Mouse (Mus musculus) liver, postnatal 0 days (tissue): ENCODE measurements around the gene Ttll11. TPM values are rescaled to one million over a fixed set of nuclear protein-coding genes. Genes with fewer than 3 reads are reported as not detected.

ENCODE experiments used
- ATAC-seq: fragments of 200-750 bp; cut with Nextera tagmentation; 2 replicates; pipeline ENCODE4 v1.8.0; 2017; ENCODE audit warnings: mild to moderate bottlenecking, moderate library complexity
- DNase-seq: peaks from one replicate; pipeline ENCODE4 v3.0.0-alpha.2; 2016
- H3K27ac ChIP-seq: fragments of 300-500 bp; sonication (generic); 2 replicates; pipeline ENCODE4 v1.5.1; 2014; ENCODE audit warnings: antibody characterized with exemption, moderate library complexity, mild to moderate bottlenecking, low read depth
- H3K27me3 ChIP-seq: fragments of 300-500 bp; sonication (generic); 2 replicates; pipeline ENCODE4 v1.6.1; 2014; ENCODE audit warnings: low read length, control low read depth, mixed read lengths; ENCODE audit not compliant: insufficient read depth
- H3K36me3 ChIP-seq: fragments of 300-500 bp; sonication (generic); replicated peaks from 2 replicates; pipeline ENCODE4 v1.6.1; 2014; ENCODE audit warnings: mild to moderate bottlenecking, control low read depth, low read length, moderate library complexity, mixed read lengths; ENCODE audit not compliant: insufficient read depth
- H3K4me1 ChIP-seq: fragments of 300-500 bp; sonication (generic); 2 replicates; pipeline ENCODE4 v1.6.1; 2014; ENCODE audit warnings: antibody characterized with exemption, mild to moderate bottlenecking, control low read depth; ENCODE audit not compliant: insufficient read depth
- H3K4me2 ChIP-seq: fragments of 300-500 bp; sonication (generic); 2 replicates; pipeline ENCODE4 v1.6.1; 2014; ENCODE audit warnings: low read depth, mild to moderate bottlenecking, low read length, moderate library complexity, mixed read lengths
- H3K4me3 ChIP-seq: fragments of 300-500 bp; sonication (generic); 2 replicates; pipeline ENCODE4 v1.5.1; 2014; ENCODE audit warnings: low read depth, low read length
- H3K9ac ChIP-seq: fragments of 300-500 bp; sonication (generic); replicated peaks from 2 replicates; pipeline ENCODE4 v1.6.1; 2014; ENCODE audit warnings: mild to moderate bottlenecking, moderate library complexity
- H3K9me3 ChIP-seq: fragments of 300-500 bp; sonication (generic); 2 replicates; pipeline ENCODE4 v1.6.1; 2016; ENCODE audit warnings: mild to moderate bottlenecking, control low read depth, low read length, mixed read lengths
- CTCF ChIP-seq: sonication (generic); IDR thresholded peaks from 2 replicates; pipeline ENCODE4 v1.5.1; 2016; ENCODE audit warnings: antibody characterized with exemption, low read depth
- EP300 ChIP-seq: IDR thresholded peaks from 2 replicates; pipeline ENCODE4 v1.6.1; 2016; ENCODE audit warnings: antibody characterized with exemption, low read depth, mild to moderate bottlenecking
- WGBS: fragments of 180-500 bp; shearing (Covaris S2); extraction: QIAGEN DNeasy Blood & Tissue Kit; methylation state at CpG from one replicate; pipeline ENCODE4 v1.1.7; 2014; ENCODE audit not compliant: insufficient replicate concordance; 5-methylcytosine and 5-hydroxymethylcytosine counted together
- polyA plus RNA-seq: library from polyadenylated mRNA; unstranded; fragments of >200 nt; fragmentation: Nextera tagmentation; extraction: Ambion mirVana; gene quantifications from 2 replicates; pipeline ENCODE4 v1.2.1, GENCODE M21; 2015

The Ttll11 gene
- polyA plus RNA-seq, 1 experiment from 2014 or later: 1.1 TPM

DNA sequence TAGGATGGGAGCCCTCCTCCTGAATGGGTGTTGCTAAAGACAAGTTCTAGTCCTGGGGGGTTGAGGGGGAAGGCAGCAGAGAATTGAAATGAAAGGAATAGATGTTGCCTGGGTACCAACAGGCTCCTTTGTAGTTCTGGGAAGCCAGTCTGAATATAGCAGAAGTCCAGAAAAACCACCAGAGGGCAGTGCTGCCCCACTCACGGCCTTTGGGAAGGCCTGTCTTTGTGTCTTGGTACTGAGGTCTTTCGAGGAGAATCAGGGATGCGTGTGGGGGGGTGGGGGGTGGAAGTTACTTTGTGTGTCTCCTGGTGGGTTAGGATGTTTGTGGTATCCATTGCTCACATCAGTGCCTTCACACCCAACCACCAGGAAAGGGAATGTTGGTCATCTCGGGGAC lies 29.7 kb upstream of the Ttll11 start:
- ATAC-seq: 0 out of 2 replicates have a peak, but pooled peaks have one; percentile 47
- no peaks in the 10 kb centered on the region for H3K9me3 ChIP-seq
- no peak overlapping the region for H3K9ac ChIP-seq
- no peak overlapping the region for H3K27ac ChIP-seq
- peak; percentile 83 for DNase-seq
- TF ChIP-seq CTCF: peak; percentile 90
- no peak for TF ChIP-seq EP300
- H3K4me2 ChIP-seq: no peak overlapping the region
- H3K4me3 ChIP-seq: no peak overlapping the region
- peaks cover 4% of the 10 kb centered on the region for H3K4me1 ChIP-seq
- H3K27me3 ChIP-seq: peaks cover 28% of the 10 kb centered on the region
- WGBS: 24% methylated on average over 4 of the region's 4 CpGs
- H3K36me3 ChIP-seq: no peaks in the 10 kb centered on the region

DNA sequence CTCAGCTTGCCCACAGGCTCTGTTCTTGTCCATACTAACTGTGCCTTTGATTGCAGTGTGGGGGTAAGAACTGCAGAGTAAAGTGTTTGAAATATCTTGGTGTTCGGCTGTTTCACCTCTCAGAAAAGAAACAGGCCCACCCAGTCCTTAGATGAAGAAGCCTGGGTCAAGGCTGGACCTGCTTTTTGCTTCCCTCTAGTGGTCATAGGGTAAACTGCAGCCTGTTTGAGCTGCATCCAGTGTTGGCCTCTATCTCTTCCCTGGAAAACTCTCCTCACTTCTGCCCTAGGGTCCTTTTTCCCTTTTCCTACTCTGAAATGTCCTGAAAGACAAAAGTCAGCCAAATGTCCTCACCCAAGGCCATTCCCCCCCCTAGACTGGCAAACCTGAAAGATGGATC lies 28.4 kb upstream of the Ttll11 start:
- H3K27me3 ChIP-seq: peaks cover 28% of the 10 kb centered on the region
- ATAC-seq (no peak), DNase-seq (peak; percentile 53)
- H3K36me3 ChIP-seq: no peaks in the 10 kb centered on the region
- no peaks in the 10 kb centered on the region for H3K9me3 ChIP-seq
- TF ChIP-seq CTCF (peak; percentile 90), EP300 (no peak)
- no peak overlapping the region for H3K9ac ChIP-seq
- no peak overlapping the region for H3K27ac ChIP-seq
- 8% methylated on average over 1 of the region's 1 CpGs for WGBS
- H3K4me2 ChIP-seq: no peak overlapping the region
- peaks cover 4% of the 10 kb centered on the region for H3K4me1 ChIP-seq
- no peak overlapping the region for H3K4me3 ChIP-seq

DNA sequence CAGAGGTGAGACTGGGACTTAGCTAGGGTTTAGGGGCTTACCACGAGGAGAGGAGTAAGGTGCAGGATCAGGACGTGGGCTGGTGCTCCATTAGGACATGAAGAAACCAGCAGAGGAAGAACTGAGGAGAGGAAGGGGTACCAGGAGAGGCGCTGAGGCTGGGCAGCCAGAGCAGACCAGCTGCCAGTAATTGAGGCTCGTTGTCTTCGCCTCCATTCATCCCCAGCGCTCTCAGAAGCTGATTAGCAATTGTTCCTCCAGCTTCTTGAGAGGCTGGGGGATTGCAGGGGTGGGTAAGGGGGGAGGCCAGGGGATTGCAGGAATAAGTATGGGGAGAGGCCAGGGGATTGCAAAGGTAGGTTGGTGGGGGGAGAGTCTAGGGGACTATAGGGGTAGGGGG lies 22.5 kb upstream of the Ttll11 start:
- H3K27ac ChIP-seq: no peak overlapping the region
- WGBS: 36% methylated on average over 6 of the region's 6 CpGs
- ATAC-seq (no peak), DNase-seq (no peak)
- no peaks in the 10 kb centered on the region for H3K36me3 ChIP-seq
- no peaks in the 10 kb centered on the region for H3K27me3 ChIP-seq
- H3K9me3 ChIP-seq: no peaks in the 10 kb centered on the region
- H3K4me2 ChIP-seq: no peak overlapping the region
- TF ChIP-seq EP300 (no peak), CTCF (no peak)
- H3K4me3 ChIP-seq: no peak overlapping the region
- H3K9ac ChIP-seq: no peak overlapping the region
- no peaks in the 10 kb centered on the region for H3K4me1 ChIP-seq

DNA sequence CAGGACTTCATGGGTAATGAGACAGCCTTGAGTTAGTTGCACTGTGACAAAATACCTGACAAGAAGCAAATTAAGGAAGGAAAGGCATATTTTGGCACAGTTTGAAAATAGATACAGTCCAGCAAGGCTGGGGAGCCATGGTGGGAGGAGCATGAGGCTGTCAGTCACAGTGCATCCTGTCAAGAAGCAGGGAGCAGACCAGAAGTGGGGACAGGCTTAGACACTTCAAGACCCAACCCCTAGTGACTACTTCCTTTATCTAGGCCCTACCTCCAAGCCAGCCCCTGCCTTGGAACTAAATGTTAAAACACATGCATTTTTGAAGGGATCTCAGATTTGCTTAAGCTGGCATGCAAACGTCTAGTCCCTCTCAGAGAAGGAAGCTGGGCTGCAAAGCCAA lies 20.7 kb upstream of the Ttll11 start:
- Histone ChIP-seq H3K9ac (no peak overlapping the region), H3K4me2 (no peak overlapping the region), H3K27ac (no peak overlapping the region), H3K27me3 (no peaks in the 10 kb centered on the region), H3K4me3 (no peak overlapping the region), H3K9me3 (no peaks in the 10 kb centered on the region), H3K4me1 (no peaks in the 10 kb centered on the region), H3K36me3 (no peaks in the 10 kb centered on the region)
- WGBS: 29% methylated on average over 1 of the region's 1 CpGs
- DNase-seq (no peak), ATAC-seq (no peak)
- TF ChIP-seq CTCF (no peak), EP300 (no peak)

DNA sequence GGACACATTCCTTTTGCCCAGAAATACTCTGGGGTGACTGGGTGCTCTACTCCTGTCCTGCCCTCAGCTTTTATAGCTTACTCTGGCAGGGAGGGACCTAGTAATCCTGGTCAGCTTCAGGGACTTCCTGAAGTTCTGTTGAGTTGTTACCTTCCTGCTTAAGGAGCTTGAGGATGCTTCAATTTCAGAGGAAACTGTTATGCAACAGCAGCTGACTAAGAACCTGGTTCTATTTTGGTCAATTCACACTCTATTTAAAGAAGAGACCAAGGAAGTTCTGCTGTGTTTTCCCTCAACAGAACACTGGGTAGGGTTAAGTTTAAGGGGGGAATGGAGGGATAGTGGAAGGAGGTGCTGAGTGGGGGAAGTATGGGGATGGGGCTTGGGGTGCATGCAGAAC lies 19.5 kb upstream of the Ttll11 start:
- ATAC-seq: no peak

DNA sequence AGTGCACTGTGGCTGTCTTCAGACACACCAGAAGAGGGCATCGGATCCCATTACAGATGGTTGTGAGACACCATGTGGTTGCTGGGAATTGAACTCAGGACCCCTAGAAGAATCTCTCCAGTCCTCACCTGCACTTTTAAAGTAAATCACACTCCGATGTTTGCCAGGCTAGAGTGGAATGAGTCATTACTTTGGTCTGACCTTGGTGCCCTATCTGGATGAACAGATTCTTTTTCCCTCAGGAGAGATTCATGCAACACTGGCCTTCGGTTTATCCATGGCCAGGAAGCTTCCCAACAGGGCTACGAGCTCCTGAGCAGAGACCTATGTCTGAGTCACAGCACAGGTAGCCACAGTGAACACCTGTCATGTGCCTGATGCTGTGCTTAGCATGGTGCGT lies 18.7 kb upstream of the Ttll11 start:
- H3K4me1 ChIP-seq: no peaks in the 10 kb centered on the region
- no peak overlapping the region for H3K4me3 ChIP-seq
- TF ChIP-seq CTCF: no peak
- TF ChIP-seq EP300: no peak
- no peak for ATAC-seq
- no peak overlapping the region for H3K9ac ChIP-seq
- DNase-seq: no peak
- H3K27ac ChIP-seq: no peak overlapping the region
- no peaks in the 10 kb centered on the region for H3K36me3 ChIP-seq
- WGBS: 81% methylated on average over 5 of the region's 5 CpGs
- H3K27me3 ChIP-seq: no peaks in the 10 kb centered on the region
- no peaks in the 10 kb centered on the region for H3K9me3 ChIP-seq
- H3K4me2 ChIP-seq: no peak overlapping the region

More for the DNA sequence above, 19.5 kb upstream of the Ttll11 start:
- H3K4me2 ChIP-seq: no peak overlapping the region
- no peaks in the 10 kb centered on the region for H3K36me3 ChIP-seq
- H3K4me1 ChIP-seq: no peaks in the 10 kb centered on the region
- H3K4me3 ChIP-seq: no peak overlapping the region
- no peak overlapping the region for H3K9ac ChIP-seq
- TF ChIP-seq CTCF (no peak), EP300 (no peak)
- H3K27me3 ChIP-seq: no peaks in the 10 kb centered on the region
- no peaks in the 10 kb centered on the region for H3K9me3 ChIP-seq
- no peak overlapping the region for H3K27ac ChIP-seq
- DNase-seq: no peak

DNA sequence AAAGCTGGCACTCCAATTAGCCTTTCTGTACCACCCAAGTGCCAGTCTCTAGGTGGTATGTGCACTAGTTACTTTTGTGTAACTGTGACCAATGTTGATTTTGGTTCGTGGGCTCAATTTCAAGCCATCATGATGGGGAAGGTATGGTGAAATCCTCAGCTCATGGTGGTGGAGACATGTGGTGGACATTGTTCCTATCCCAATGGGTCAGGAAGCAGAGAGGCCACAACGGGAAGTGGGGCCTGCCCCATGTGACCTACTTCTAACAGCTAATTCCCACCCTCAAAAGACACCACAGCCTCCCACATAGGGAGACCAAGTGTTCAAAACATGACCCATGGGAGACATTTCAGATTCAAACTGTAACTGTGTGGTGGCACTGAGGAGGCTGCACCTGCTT lies 17.0 kb upstream of the Ttll11 start:
- Histone ChIP-seq H3K27me3 (no peaks in the 10 kb centered on the region), H3K9ac (no peak overlapping the region), H3K4me1 (no peaks in the 10 kb centered on the region), H3K4me3 (no peak overlapping the region), H3K27ac (no peak overlapping the region), H3K9me3 (no peaks in the 10 kb centered on the region), H3K36me3 (no peaks in the 10 kb centered on the region), H3K4me2 (no peak overlapping the region)
- ATAC-seq: no peak
- no peak for DNase-seq
- TF ChIP-seq CTCF: no peak
- no peak for TF ChIP-seq EP300
- 41% methylated on average over 2 of the region's 2 CpGs for WGBS
